Mouse (Mus musculus) kidney, postnatal 0 days (tissue): ENCODE measurements around the gene Anks1b. TPM values are rescaled to one million over a fixed set of nuclear protein-coding genes. Genes with fewer than 3 reads are reported as not detected.

Experiments
- ATAC-seq: fragments of 200-750 bp; cut with Nextera tagmentation; replicated peaks from 2 replicates; pipeline ENCODE4 v1.8.0; 2017; ENCODE audit warnings: low read depth, moderate number of reproducible peaks, moderate TSS enrichment, moderate library complexity; ENCODE audit not compliant: low FRiP score
- DNase-seq: peaks from one replicate; pipeline ENCODE4 v3.0.0-alpha.2; 2016; ENCODE audit warnings: low spot score
- H3K27ac ChIP-seq: fragments of 300-500 bp; sonication (generic); 2 replicates; pipeline ENCODE4 v1.5.1; 2014; ENCODE audit warnings: mild to moderate bottlenecking
- H3K27me3 ChIP-seq: fragments of 300-500 bp; sonication (generic); 2 replicates; pipeline ENCODE4 v1.6.1; 2014; ENCODE audit warnings: low read length, mixed read lengths; ENCODE audit not compliant: insufficient read depth
- H3K36me3 ChIP-seq: fragments of 300-500 bp; sonication (generic); 2 replicates; pipeline ENCODE4 v1.6.1; 2014; ENCODE audit warnings: low read length, mixed read lengths; ENCODE audit not compliant: insufficient read depth
- H3K4me1 ChIP-seq: fragments of 300-500 bp; sonication (generic); replicated peaks from 2 replicates; pipeline ENCODE4 v1.6.1; 2014; ENCODE audit warnings: antibody characterized with exemption, low read length, mixed read lengths; ENCODE audit not compliant: insufficient read depth
- H3K4me2 ChIP-seq: fragments of 300-500 bp; sonication (generic); 2 replicates; pipeline ENCODE4 v1.6.1; 2014; ENCODE audit warnings: mild to moderate bottlenecking, low read length, moderate library complexity, mixed read lengths
- H3K4me3 ChIP-seq: fragments of 300-500 bp; sonication (generic); replicated peaks from 2 replicates; pipeline ENCODE4 v1.5.1; 2014; ENCODE audit warnings: low read depth, low read length
- H3K9ac ChIP-seq: fragments of 300-500 bp; sonication (generic); 2 replicates; pipeline ENCODE4 v1.6.1; 2014; ENCODE audit warnings: low read depth, low read length
- H3K9me3 ChIP-seq: fragments of 300-500 bp; sonication (generic); replicated peaks from 2 replicates; pipeline ENCODE4 v1.6.1; 2016; ENCODE audit warnings: low read length, inconsistent platforms, mixed read lengths
- CTCF ChIP-seq: IDR thresholded peaks from 2 replicates; pipeline ENCODE4 v1.5.1; 2016; ENCODE audit warnings: antibody characterized with exemption, low read depth, mild to moderate bottlenecking, moderate library complexity
- WGBS: fragments of 180-500 bp; shearing (Covaris S2); extraction: QIAGEN DNeasy Blood & Tissue Kit; methylation state at CpG from one replicate; pipeline ENCODE4 v1.1.7; 2014; 5-methylcytosine and 5-hydroxymethylcytosine counted together
- polyA plus RNA-seq: library from polyadenylated mRNA; unstranded; fragments of >200 nt; fragmentation: Nextera tagmentation; extraction: Ambion mirVana; gene quantifications from 2 replicates; pipeline ENCODE4 v1.2.1, GENCODE M21; 2015

Anks1b gene
- polyA plus RNA-seq, 1 experiment from 2014 or later, result 3.1 TPM

- no peak overlapping the region for H3K27ac ChIP-seq
- no peak for TF ChIP-seq CTCF
- no peak for DNase-seq
- H3K4me1 ChIP-seq, result 0 out of 2 replicates have a peak, but pooled peaks cover 4% of the 10 kb centered on the region
- H3K9ac ChIP-seq, result no peak overlapping the region
- no peaks in the 10 kb centered on the region for H3K27me3 ChIP-seq
- no peak for ATAC-seq
- no peaks in the 10 kb centered on the region for H3K9me3 ChIP-seq
- WGBS, result 77% methylated on average over 5 of the region's 5 CpGs
- no peak overlapping the region for H3K4me2 ChIP-seq
- H3K4me3 ChIP-seq, result no peak overlapping the region
- no peaks in the 10 kb centered on the region for H3K36me3 ChIP-seq
These were observed 823.4 kb downstream of the Anks1b start for GRCm38 (mm10) chr10:90696687-90697086.

- Histone ChIP-seq H3K9me3 (no peaks in the 10 kb centered on the region), H3K27ac (no peak overlapping the region), H3K9ac (no peak overlapping the region), H3K4me2 (no peak overlapping the region), H3K4me1 (0 out of 2 replicates have a peak, but pooled peaks cover 4% of the 10 kb centered on the region), H3K27me3 (no peaks in the 10 kb centered on the region), H3K4me3 (no peak overlapping the region), H3K36me3 (no peaks in the 10 kb centered on the region)
- no peak for ATAC-seq
- WGBS, result 9% methylated on average over 8 of the region's 8 CpGs
- TF ChIP-seq CTCF, result no peak
- DNase-seq, result no peak
These were observed 824.1 kb downstream of the Anks1b start for GRCm38 (mm10) chr10:90697413-90697812.

GRCm38 (mm10) chr10:90699211-90699610 lies 825.9 kb downstream of the Anks1b start:
- no peak for DNase-seq
- no peak for ATAC-seq
- H3K36me3 ChIP-seq, result no peaks in the 10 kb centered on the region

DNA sequence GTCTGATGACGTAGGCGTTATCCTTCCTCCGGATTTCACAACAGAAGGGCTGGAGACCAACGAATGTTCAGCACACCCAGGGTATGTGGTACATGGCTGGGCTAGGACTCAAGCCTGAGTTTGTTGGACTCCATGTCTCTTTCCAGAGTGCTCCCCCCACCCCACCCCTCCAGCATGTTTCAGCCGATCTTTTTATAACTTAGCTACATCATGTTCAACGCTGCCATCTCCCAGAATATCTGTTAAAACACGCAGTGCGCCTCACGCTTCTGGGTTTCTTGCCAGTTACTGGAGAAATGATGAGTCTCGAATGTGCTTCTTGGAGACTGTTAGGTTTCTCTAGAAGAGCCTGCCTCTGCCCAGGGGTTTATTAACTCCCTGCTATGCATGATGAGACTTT lies 831.3 kb downstream of the Anks1b start:
- H3K27me3 ChIP-seq, result no peaks in the 10 kb centered on the region
- no peaks in the 10 kb centered on the region for H3K4me1 ChIP-seq
- H3K4me3 ChIP-seq, result no peak overlapping the region
- TF ChIP-seq CTCF, result no peak
- no peaks in the 10 kb centered on the region for H3K9me3 ChIP-seq
- H3K4me2 ChIP-seq, result no peak overlapping the region
- ATAC-seq (no peak), DNase-seq (no peak)
- H3K36me3 ChIP-seq, result no peaks in the 10 kb centered on the region
- H3K9ac ChIP-seq, result no peak overlapping the region
- WGBS, result 90% methylated on average over 10 of the region's 10 CpGs
- H3K27ac ChIP-seq, result no peak overlapping the region

More at GRCm38 (mm10) chr10:90699211-90699610, 825.9 kb downstream of the Anks1b start:
- no peak overlapping the region for H3K27ac ChIP-seq
- H3K9ac ChIP-seq, result no peak overlapping the region
- 85% methylated on average over 12 of the region's 12 CpGs for WGBS
- no peaks in the 10 kb centered on the region for H3K9me3 ChIP-seq
- H3K27me3 ChIP-seq, result no peaks in the 10 kb centered on the region
- no peak overlapping the region for H3K4me3 ChIP-seq
- TF ChIP-seq CTCF, result no peak
- H3K4me2 ChIP-seq, result no peak overlapping the region
- 0 out of 2 replicates have a peak, but pooled peaks cover 4% of the 10 kb centered on the region for H3K4me1 ChIP-seq

- WGBS, result 71% methylated on average over 11 of the region's 11 CpGs
- no peaks in the 10 kb centered on the region for H3K36me3 ChIP-seq
- no peaks in the 10 kb centered on the region for H3K4me1 ChIP-seq
- H3K27me3 ChIP-seq, result no peaks in the 10 kb centered on the region
- no peak overlapping the region for H3K4me3 ChIP-seq
- no peak overlapping the region for H3K4me2 ChIP-seq
- no peak overlapping the region for H3K9ac ChIP-seq
- no peak for ATAC-seq
- no peak for DNase-seq
- no peaks in the 10 kb centered on the region for H3K9me3 ChIP-seq
- no peak overlapping the region for H3K27ac ChIP-seq
- TF ChIP-seq CTCF, result no peak
These were observed 835.7 kb downstream of the Anks1b start for GRCm38 (mm10) chr10:90708822-90709601.

DNA sequence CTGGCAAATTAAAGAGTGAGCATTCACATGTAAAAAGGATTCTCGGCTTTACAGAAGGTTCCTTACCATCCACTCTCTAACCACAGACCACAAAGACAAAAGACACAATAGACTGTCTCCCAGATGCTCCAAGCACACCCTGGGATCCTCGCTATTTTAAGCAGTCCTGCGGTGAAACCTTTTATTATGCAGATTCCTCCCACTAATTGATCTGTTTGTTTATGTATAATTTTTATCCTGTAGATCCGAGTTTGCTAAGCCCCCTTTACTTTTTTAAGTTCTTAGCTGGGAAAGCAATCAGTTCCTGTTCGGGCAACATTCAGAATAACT lies 836.3 kb downstream of the Anks1b start:
- H3K36me3 ChIP-seq, result no peaks in the 10 kb centered on the region
- ATAC-seq, result no peak
- no peak for TF ChIP-seq CTCF
- no peaks in the 10 kb centered on the region for H3K27me3 ChIP-seq
- H3K4me2 ChIP-seq, result no peak overlapping the region
- H3K9me3 ChIP-seq, result no peaks in the 10 kb centered on the region
- no peak overlapping the region for H3K4me3 ChIP-seq
- H3K9ac ChIP-seq, result no peak overlapping the region
- no peak overlapping the region for H3K27ac ChIP-seq
- no peak for DNase-seq
- 33% methylated on average over 5 of the region's 5 CpGs for WGBS
- no peaks in the 10 kb centered on the region for H3K4me1 ChIP-seq

DNA sequence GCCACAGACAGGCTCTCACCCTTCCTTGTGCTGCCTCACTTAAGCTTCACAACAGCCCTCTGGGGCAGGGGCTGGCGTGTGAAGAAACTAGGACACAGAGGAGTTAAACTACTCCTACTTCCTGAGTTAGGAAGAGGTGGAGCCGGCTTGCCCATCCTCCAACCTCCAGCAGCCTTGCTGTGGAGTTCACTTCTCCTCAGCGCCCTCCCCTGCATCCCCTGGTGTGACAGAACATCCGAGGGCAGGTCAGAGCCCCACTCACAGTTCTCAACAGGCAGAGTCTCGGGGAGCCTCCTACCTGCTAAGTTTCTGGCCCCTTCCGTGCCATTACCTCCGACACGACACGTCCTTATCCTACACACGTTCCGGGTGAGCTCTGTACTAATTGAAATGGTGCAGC lies 844.7 kb downstream of the Anks1b start:
- WGBS, result 24% methylated on average over 11 of the region's 11 CpGs

More for the DNA sequence above, 844.7 kb downstream of the Anks1b start:
- DNase-seq (peak; percentile 21), ATAC-seq (no peak)
- H3K9ac ChIP-seq, result no peak overlapping the region
- no peak overlapping the region for H3K27ac ChIP-seq
- peak overlapping the region; percentile 32 for H3K4me2 ChIP-seq
- H3K4me3 ChIP-seq, result no peak overlapping the region
- no peaks in the 10 kb centered on the region for H3K36me3 ChIP-seq
- TF ChIP-seq CTCF, result no peak
- H3K9me3 ChIP-seq, result no peaks in the 10 kb centered on the region
- H3K4me1 ChIP-seq, result no peaks in the 10 kb centered on the region
- H3K27me3 ChIP-seq, result no peaks in the 10 kb centered on the region
